Mouse (Mus musculus): Measurements from ENCODE around the gene Cops2.

Cops2 gene

GRCm38 (mm10) chr2:125829924-125830323 lies 29.0 kb downstream of the Cops2 start:
- ATAC-seq (ENCODE audit: insufficient number of reproducible peaks, low FRiP score, low TSS enrichment): no peak

GRCm38 (mm10) chr2:125827898-125828297 lies 31.0 kb downstream of the Cops2 start:
- no peak for ATAC-seq (ENCODE audit: insufficient number of reproducible peaks, low FRiP score, low TSS enrichment)

- no peak for ATAC-seq (ENCODE audit: insufficient number of reproducible peaks, low FRiP score, low TSS enrichment)
These were observed 32.7 kb downstream of the Cops2 start for GRCm38 (mm10) chr2:125826201-125826600.

GRCm38 (mm10) chr2:125820397-125820796 lies 38.5 kb downstream of the Cops2 start:
- no peak for ATAC-seq (ENCODE audit: insufficient number of reproducible peaks, low FRiP score, low TSS enrichment)

- no peak for ATAC-seq (ENCODE audit: insufficient number of reproducible peaks, low FRiP score, low TSS enrichment)
These were observed 44.9 kb downstream of the Cops2 start for GRCm38 (mm10) chr2:125813972-125814595.

- no peak for ATAC-seq (ENCODE audit: insufficient number of reproducible peaks, low FRiP score, low TSS enrichment)
These were observed 47.6 kb downstream of the Cops2 start for GRCm38 (mm10) chr2:125811332-125811731.

- ATAC-seq (ENCODE audit: insufficient number of reproducible peaks, low FRiP score, low TSS enrichment): no peak
These were observed 49.4 kb downstream of the Cops2 start for GRCm38 (mm10) chr2:125809551-125809950.

GRCm38 (mm10) chr2:125805826-125806225 lies 53.1 kb downstream of the Cops2 start:
- ATAC-seq (ENCODE audit: insufficient number of reproducible peaks, low FRiP score, low TSS enrichment): no peak

- no peak for ATAC-seq (ENCODE audit: insufficient number of reproducible peaks, low FRiP score, low TSS enrichment)
These were observed 57.0 kb downstream of the Cops2 start for GRCm38 (mm10) chr2:125801947-125802346.

GRCm38 (mm10) chr2:125801038-125801437 lies 57.9 kb downstream of the Cops2 start:
- no peak for ATAC-seq (ENCODE audit: insufficient number of reproducible peaks, low FRiP score, low TSS enrichment)

- no peak for ATAC-seq (ENCODE audit: insufficient number of reproducible peaks, low FRiP score, low TSS enrichment)
These were observed 58.5 kb downstream of the Cops2 start for GRCm38 (mm10) chr2:125800428-125800827.

GRCm38 (mm10) chr2:125797872-125798271 lies 61.1 kb downstream of the Cops2 start:
- no peak for ATAC-seq (ENCODE audit: insufficient number of reproducible peaks, low FRiP score, low TSS enrichment)

- no peak for ATAC-seq (ENCODE audit: insufficient number of reproducible peaks, low FRiP score, low TSS enrichment)
These were observed 63.8 kb downstream of the Cops2 start for GRCm38 (mm10) chr2:125795118-125795517.

GRCm38 (mm10) chr2:125794166-125794565 lies 64.8 kb downstream of the Cops2 start:
- ATAC-seq (ENCODE audit: insufficient number of reproducible peaks, low FRiP score, low TSS enrichment): no peak

- ATAC-seq (ENCODE audit: insufficient number of reproducible peaks, low FRiP score, low TSS enrichment): no peak
These were observed 66.1 kb downstream of the Cops2 start for GRCm38 (mm10) chr2:125792879-125793261.

GRCm38 (mm10) chr2:125792144-125792878 lies 66.6 kb downstream of the Cops2 start:
- no peak for ATAC-seq (ENCODE audit: insufficient number of reproducible peaks, low FRiP score, low TSS enrichment)

GRCm38 (mm10) chr2:125791485-125791885 lies 67.5 kb downstream of the Cops2 start:
- no peak for ATAC-seq (ENCODE audit: insufficient number of reproducible peaks, low FRiP score, low TSS enrichment)

- no peak for ATAC-seq (ENCODE audit: insufficient number of reproducible peaks, low FRiP score, low TSS enrichment)
These were observed 68.7 kb downstream of the Cops2 start for GRCm38 (mm10) chr2:125790242-125790641.

- no peak for ATAC-seq (ENCODE audit: insufficient number of reproducible peaks, low FRiP score, low TSS enrichment)
These were observed 69.7 kb downstream of the Cops2 start for GRCm38 (mm10) chr2:125789265-125789664.

GRCm38 (mm10) chr2:125788785-125789184 lies 70.2 kb downstream of the Cops2 start:
- no peak for ATAC-seq (ENCODE audit: insufficient number of reproducible peaks, low FRiP score, low TSS enrichment)

- no peak for ATAC-seq (ENCODE audit: insufficient number of reproducible peaks, low FRiP score, low TSS enrichment)
These were observed 70.6 kb downstream of the Cops2 start for GRCm38 (mm10) chr2:125788351-125788750.

GRCm38 (mm10) chr2:125785021-125785420 lies 73.9 kb downstream of the Cops2 start:
- no peak for ATAC-seq (ENCODE audit: insufficient number of reproducible peaks, low FRiP score, low TSS enrichment)
